Mouse (Mus musculus) heart, embryonic 14.5 days (tissue): ENCODE data around the gene Fkbp15. TPM values are rescaled to one million over a fixed set of nuclear protein-coding genes. Genes with fewer than 3 reads are reported as not detected.

Experiments
- ATAC-seq: fragments of 200-750 bp; cut with Nextera tagmentation; 2 replicates; pipeline ENCODE4 v1.8.0; 2017; ENCODE audit warnings: low read depth, moderate TSS enrichment; ENCODE audit not compliant: insufficient number of reproducible peaks, insufficient read depth, low FRiP score
- H3K27ac ChIP-seq, 2 experiments: fragments of 200-500 bp in 1 of 2; fragments of 300-500 bp in 1 of 2; sonication (generic) in 1 of 2; replicated peaks in 1 of 2; 2 replicates each; pipeline ENCODE4 v1.5.1; 2012 to 2014; ENCODE audit warnings: low read depth in 2 of 2, low read length in 2 of 2, control low read depth in 1 of 2, mild to moderate bottlenecking in 1 of 2, mixed read lengths in 1 of 2; ENCODE audit not compliant: control insufficient read depth in 1 of 2, insufficient read depth in 1 of 2
- H3K27me3 ChIP-seq: fragments of 300-500 bp; sonication (generic); 2 replicates; pipeline ENCODE4 v1.6.1; 2014; ENCODE audit warnings: mild to moderate bottlenecking, low read length, control low read depth; ENCODE audit not compliant: control insufficient read depth, insufficient read depth
- H3K36me3 ChIP-seq: fragments of 300-500 bp; sonication (generic); 2 replicates; pipeline ENCODE4 v1.6.1; 2014; ENCODE audit warnings: mild to moderate bottlenecking, control low read depth, low read length, mixed read lengths; ENCODE audit not compliant: control insufficient read depth, insufficient read depth
- H3K4me1 ChIP-seq, 2 experiments: fragments of 200-500 bp in 1 of 2; fragments of 300-500 bp in 1 of 2; sonication (generic) in 1 of 2; 2 replicates each; pipeline ENCODE4 v1.6.1; 2012 to 2014; ENCODE audit warnings: low read length in 2 of 2, control low read depth in 1 of 2, mixed read lengths in 1 of 2; ENCODE audit not compliant: control insufficient read depth in 2 of 2, insufficient read depth in 2 of 2
- H3K4me2 ChIP-seq: fragments of 300-500 bp; sonication (generic); 2 replicates; pipeline ENCODE4 v1.6.1; 2014; ENCODE audit warnings: mild to moderate bottlenecking, low read length
- H3K4me3 ChIP-seq, 2 experiments: fragments of 200-500 bp in 1 of 2; fragments of 300-500 bp in 1 of 2; sonication (generic) in 1 of 2; 2 replicates each; pipeline ENCODE4 v1.5.1; 2012 to 2014; ENCODE audit warnings: low read length in 2 of 2, mild to moderate bottlenecking in 2 of 2, control low read depth in 1 of 2, low read depth in 1 of 2, moderate library complexity in 1 of 2; ENCODE audit not compliant: control insufficient read depth in 1 of 2, insufficient read depth in 1 of 2
- H3K9ac ChIP-seq: fragments of 300-500 bp; sonication (generic); 2 replicates; pipeline ENCODE4 v1.6.1; 2014; ENCODE audit warnings: mild to moderate bottlenecking, low read length
- H3K9me3 ChIP-seq: fragments of 300-500 bp; sonication (generic); 2 replicates; pipeline ENCODE4 v1.6.1; 2016; ENCODE audit warnings: low read length, control low read depth; ENCODE audit not compliant: control insufficient read depth
- WGBS: fragments of 180-500 bp; shearing (Covaris S2); extraction: QIAGEN DNeasy Blood & Tissue Kit; methylation state at CpG from one replicate; pipeline ENCODE4 v1.1.7; 2014; 5-methylcytosine and 5-hydroxymethylcytosine counted together
- polyA plus RNA-seq: library from polyadenylated mRNA; unstranded; fragments of >200 nt; fragmentation: Nextera tagmentation; extraction: Ambion mirVana; gene quantifications from 2 replicates; pipeline ENCODE4 v1.2.1, GENCODE M21; 2014

Gene Fkbp15
- polyA plus RNA-seq, 1 experiment from 2014 or later = 20.8 TPM

- no peaks in the 10 kb centered on the region for H3K27me3 ChIP-seq
- no peaks in the 10 kb centered on the region for H3K4me1 ChIP-seq
- ATAC-seq = no peak
- H3K9me3 ChIP-seq = no peaks in the 10 kb centered on the region
- H3K36me3 ChIP-seq = peaks cover 99% of the 10 kb centered on the region
- H3K9ac ChIP-seq = no peak overlapping the region
- no peak overlapping the region for H3K4me3 ChIP-seq
- H3K4me2 ChIP-seq = no peak overlapping the region
- WGBS = 84% methylated on average over 2 of the region's 2 CpGs
- H3K27ac ChIP-seq = no peak overlapping the region
These were observed 60.3 kb downstream of the Fkbp15 start for GRCm38 (mm10) chr4:62300001-62300400.

DNA sequence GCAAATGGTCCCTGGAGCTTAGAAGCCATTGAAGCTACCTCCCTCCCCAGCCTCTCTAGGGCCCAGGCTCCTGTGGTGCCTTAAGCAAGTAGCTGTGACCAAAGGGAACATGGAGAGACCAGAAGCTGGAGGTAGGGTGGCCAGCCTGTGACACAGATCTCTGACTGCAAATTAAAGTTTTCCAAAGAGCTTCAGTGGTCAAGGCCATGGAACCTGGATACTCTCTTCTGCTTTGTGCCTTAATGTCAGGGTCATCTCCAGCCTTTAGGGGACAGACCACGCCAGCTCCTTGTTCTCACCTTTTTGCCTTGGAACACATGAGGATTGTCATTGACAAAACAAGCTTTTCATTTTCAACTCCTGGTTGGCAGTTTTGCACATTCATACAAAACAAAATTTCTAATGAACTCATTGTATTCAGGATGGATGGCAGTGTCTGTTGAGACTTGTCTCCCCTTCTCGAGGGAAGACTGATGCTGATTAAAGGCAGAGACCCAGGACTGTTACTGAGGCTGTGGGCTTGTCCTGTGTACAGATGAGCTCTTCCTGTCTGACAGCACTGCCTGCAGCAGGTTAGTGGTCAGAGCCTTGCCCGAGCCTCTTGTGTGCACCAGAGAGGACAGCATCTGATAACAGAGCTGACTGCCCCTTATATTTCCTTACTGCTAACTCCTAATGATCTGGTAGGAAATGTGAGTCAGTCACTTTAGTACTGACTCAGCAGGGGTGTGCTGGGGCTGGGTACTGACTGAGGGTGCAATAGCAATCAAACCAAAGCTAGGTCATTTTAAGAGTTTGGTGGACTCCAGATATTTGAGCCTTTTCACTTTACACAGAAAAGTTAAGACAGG, 62.8 kb downstream of the Fkbp15 start:
- WGBS = 57% methylated on average over 3 of the region's 3 CpGs
- Histone ChIP-seq H3K27ac (no peak overlapping the region), H3K9ac (no peak overlapping the region), H3K4me3 (no peak overlapping the region), H3K9me3 (no peaks in the 10 kb centered on the region), H3K27me3 (no peaks in the 10 kb centered on the region), H3K4me1 (no peaks in the 10 kb centered on the region), H3K4me2 (no peak overlapping the region), H3K36me3 (peaks cover 94% of the 10 kb centered on the region)
- no peak for ATAC-seq

DNA sequence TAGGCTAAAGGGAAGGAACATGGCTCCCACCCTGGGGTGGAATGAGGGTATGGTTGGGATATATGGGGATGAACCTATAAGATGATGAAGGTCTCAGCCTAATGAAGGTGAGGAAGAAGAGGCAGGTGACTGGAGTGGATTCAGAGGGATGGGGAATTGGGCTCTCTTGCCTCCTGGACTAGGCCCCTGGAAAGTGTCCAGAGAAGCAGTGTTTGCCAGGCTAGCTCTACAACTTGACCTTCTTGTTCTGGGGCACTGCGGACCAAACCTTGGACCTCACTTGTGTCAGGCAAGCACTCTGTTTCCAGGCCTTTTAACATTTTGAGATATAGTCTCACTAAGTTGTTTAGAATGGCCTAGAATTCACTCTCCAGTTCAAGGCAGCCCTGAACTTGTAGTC, 65.6 kb downstream of the Fkbp15 start:
- peaks cover 71% of the 10 kb centered on the region for H3K36me3 ChIP-seq
- no peak overlapping the region for H3K4me2 ChIP-seq
- 95% methylated on average over 1 of the region's 1 CpGs for WGBS

DNA sequence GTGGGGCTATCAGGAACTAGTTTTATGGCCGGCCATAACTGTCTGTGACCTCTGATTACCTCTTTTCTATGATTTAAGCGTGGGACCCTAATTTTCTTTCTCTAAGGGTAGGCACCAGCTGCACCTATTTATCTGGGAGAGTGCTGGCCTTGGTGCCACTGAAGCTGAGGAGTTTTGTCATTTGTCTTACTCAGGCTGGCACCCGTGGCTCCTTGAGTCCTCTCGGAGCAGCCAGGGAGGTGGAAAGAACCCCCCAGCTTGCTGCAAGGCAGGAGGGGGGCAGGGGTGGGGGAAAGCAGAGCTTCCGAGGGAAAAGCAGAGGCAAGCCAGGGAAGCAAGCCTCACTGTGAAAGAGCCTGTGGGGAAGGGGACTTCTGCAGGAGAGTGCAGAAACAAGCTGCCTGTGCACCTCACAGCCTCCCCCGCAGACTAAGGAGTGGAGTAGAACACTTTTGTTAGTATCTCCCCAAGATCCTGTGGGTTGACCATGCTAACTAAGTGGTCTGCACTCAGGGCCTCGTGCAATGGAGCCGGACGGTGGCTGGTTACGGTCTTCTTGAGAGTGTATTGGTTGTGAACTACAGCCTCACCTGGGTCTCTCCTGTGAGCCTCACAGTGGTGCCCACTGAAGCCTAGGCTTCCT, 67.0 kb downstream of the Fkbp15 start:
- H3K4me2 ChIP-seq = no peak overlapping the region
- H3K9ac ChIP-seq = no peak overlapping the region
- WGBS = 73% methylated on average over 10 of the region's 10 CpGs
- no peak overlapping the region for H3K27ac ChIP-seq
- H3K27me3 ChIP-seq = no peaks in the 10 kb centered on the region
- H3K4me1 ChIP-seq = peaks cover 4 to 7% of the 10 kb centered on the region in 2 experiments; a peak in 3 of 4 replicates
- ATAC-seq = no peak
- peaks cover 57% of the 10 kb centered on the region for H3K36me3 ChIP-seq
- no peaks in the 10 kb centered on the region for H3K9me3 ChIP-seq
- H3K4me3 ChIP-seq = no peak overlapping the region

More for the DNA sequence above, 65.6 kb downstream of the Fkbp15 start:
- Histone ChIP-seq H3K4me3 (no peak overlapping the region), H3K9me3 (no peaks in the 10 kb centered on the region), H3K27me3 (no peaks in the 10 kb centered on the region), H3K4me1 (no peaks in the 10 kb centered on the region), H3K9ac (no peak overlapping the region), H3K27ac (no peak overlapping the region)
- no peak for ATAC-seq

- Histone ChIP-seq H3K9me3 (no peaks in the 10 kb centered on the region), H3K27ac (no peak overlapping the region), H3K4me1 (peaks cover 10 to 11% of the 10 kb centered on the region in 2 experiments), H3K4me2 (no peak overlapping the region), H3K36me3 (peaks cover 50% of the 10 kb centered on the region), H3K4me3 (no peak overlapping the region), H3K9ac (no peak overlapping the region), H3K27me3 (no peaks in the 10 kb centered on the region)
- ATAC-seq = no peak
- WGBS = 84% methylated on average over 8 of the region's 8 CpGs
These were observed 67.7 kb downstream of the Fkbp15 start for GRCm38 (mm10) chr4:62292461-62293180.

GRCm38 (mm10) chr4:62290816-62291505, 69.4 kb downstream of the Fkbp15 start:
- H3K27ac ChIP-seq = no peak overlapping the region
- peaks cover 15 to 18% of the 10 kb centered on the region in 2 experiments for H3K4me1 ChIP-seq
- no peaks in the 10 kb centered on the region for H3K27me3 ChIP-seq
- no peak overlapping the region for H3K4me3 ChIP-seq
- H3K36me3 ChIP-seq = peaks cover 34% of the 10 kb centered on the region
- H3K4me2 ChIP-seq = no peak overlapping the region
- H3K9me3 ChIP-seq = no peaks in the 10 kb centered on the region
- 90% methylated on average over 9 of the region's 9 CpGs for WGBS
- H3K9ac ChIP-seq = no peak overlapping the region
- ATAC-seq = no peak

- Histone ChIP-seq H3K9ac (no peak overlapping the region), H3K4me3 (no peak overlapping the region), H3K36me3 (peaks cover 18% of the 10 kb centered on the region), H3K4me2 (no peak overlapping the region), H3K4me1 (peaks cover 15 to 18% of the 10 kb centered on the region in 2 experiments), H3K27me3 (no peaks in the 10 kb centered on the region), H3K27ac (no peak overlapping the region), H3K9me3 (no peaks in the 10 kb centered on the region)
- 58% methylated on average over 7 of the region's 7 CpGs for WGBS
- no peak for ATAC-seq
These were observed 71.1 kb downstream of the Fkbp15 start for GRCm38 (mm10) chr4:62289226-62289625.
